Mouse (Mus musculus) midbrain, embryonic 13.5 days (tissue): ENCODE measurements around the gene Cops9. TPM values are rescaled to one million over a fixed set of nuclear protein-coding genes. Genes with fewer than 3 reads are reported as not detected.

Experiments used
- polyA plus RNA-seq: library from polyadenylated mRNA; unstranded; fragments of >200 nt; fragmentation: Nextera tagmentation; extraction: Ambion mirVana; gene quantifications from 2 replicates; pipeline ENCODE4 v1.2.1, GENCODE M21; 2015

The Cops9 gene
- polyA plus RNA-seq, 1 experiment from 2014 or later = 596 TPM

Other genes starting within 250 kb of the Cops9 start
- gene Ndufa10, start 168.1 kb downstream of the Cops9 start, polyA plus RNA-seq = 271 and 284 TPM in 2 replicates
- not detected in 2 replicates for gene Olfr1416, start 156.9 kb downstream of the Cops9 start, polyA plus RNA-seq
- not detected in 2 replicates for gene Olfr1415, start 145.9 kb downstream of the Cops9 start, polyA plus RNA-seq
- not detected in 2 replicates for gene Olfr1414, start 123.3 kb downstream of the Cops9 start, polyA plus RNA-seq
- gene Olfr1413, start 70.7 kb downstream of the Cops9 start, polyA plus RNA-seq = not detected in 2 replicates
- not detected in 2 replicates for gene Olfr1412, start 56.2 kb downstream of the Cops9 start, polyA plus RNA-seq
- gene Olfr1411, start 47.6 kb downstream of the Cops9 start, polyA plus RNA-seq = not detected in 2 replicates
- gene Olfr1410, start 36.2 kb downstream of the Cops9 start, polyA plus RNA-seq = not detected in 2 replicates
- gene Olfr12, start 24.2 kb downstream of the Cops9 start, polyA plus RNA-seq = 0.08 TPM in 1 of 2 replicates, not detected in the other
- gene Otos, start 6.9 kb upstream of the Cops9 start, polyA plus RNA-seq = 0.11 and 0.34 TPM in 2 replicates
- gene Gpc1, start 189.7 kb upstream of the Cops9 start, polyA plus RNA-seq = 55.8 and 67.7 TPM in 2 replicates